Mouse (Mus musculus): ENCODE measurements around the gene Appl2. TPM values are rescaled to one million over a fixed set of nuclear protein-coding genes. Genes with fewer than 3 reads are reported as not detected.

Gene Appl2
- polyA plus RNA-seq (2014; fragmentation: Nextera tagmentation; extraction: Ambion mirVana) = 33.5 and 35.7 TPM in 2 replicates

GRCm38 (mm10) chr10:83648131-83649020, at the start of gene Appl2:
TSS of gene Appl2 (minus strand) at chr10:83648738.
- Histone ChIP-seq H3K9me3 (ENCODE audit: low read depth, low read length) (no peaks in the 10 kb centered on the region), H3K9ac (peak within 1 kb of the TSS; percentile 72), H3K4me3 (ENCODE audit: low read depth, low read length) (peak within 1 kb of the TSS; percentile 69), H3K4me1 (ENCODE audit: insufficient read depth) (peaks cover 6% of the 10 kb centered on the region; the same call in 1 of the 2 replicates), H3K27ac (ENCODE audit: low read depth) (peak within 1 kb of the TSS; percentile 78), H3K27me3 (ENCODE audit: insufficient read depth, low read length) (no peaks in the 10 kb centered on the region), H3K4me2 (peak within 1 kb of the TSS; percentile 80), H3K36me3 (ENCODE audit: insufficient read depth) (no peaks in the 10 kb centered on the region)
- TF ChIP-seq CTCF (IDR thresholded peaks at IDR 0.05; ENCODE audit: low read depth) = peak; percentile 26; the same call in 1 of the 2 replicates
- WGBS = under 1% methylated on average over 57 of the region's 59 CpGs
- ATAC-seq (ENCODE audit: insufficient read depth) (peak; percentile 99), DNase-seq (peak; percentile 95)

- no peaks in the 10 kb centered on the region for H3K36me3 ChIP-seq (ENCODE audit: insufficient read depth)
- no peaks in the 10 kb centered on the region for H3K4me1 ChIP-seq (ENCODE audit: insufficient read depth)
- WGBS = 73% methylated on average over 4 of the region's 4 CpGs
- H3K9ac ChIP-seq = no peak overlapping the region
- no peak overlapping the region for H3K27ac ChIP-seq (ENCODE audit: low read depth)
- H3K4me3 ChIP-seq (ENCODE audit: low read depth, low read length) = no peak overlapping the region
- no peaks in the 10 kb centered on the region for H3K27me3 ChIP-seq (ENCODE audit: insufficient read depth, low read length)
- TF ChIP-seq CTCF (IDR thresholded peaks at IDR 0.05; ENCODE audit: low read depth) = no peak
- DNase-seq (no peak), ATAC-seq (ENCODE audit: insufficient read depth) (no peak)
- H3K9me3 ChIP-seq (ENCODE audit: low read depth, low read length) = no peaks in the 10 kb centered on the region
- no peak overlapping the region for H3K4me2 ChIP-seq
Measured at GRCm38 (mm10) chr10:83696226-83696625, 47.7 kb upstream of the Appl2 start.

DNA sequence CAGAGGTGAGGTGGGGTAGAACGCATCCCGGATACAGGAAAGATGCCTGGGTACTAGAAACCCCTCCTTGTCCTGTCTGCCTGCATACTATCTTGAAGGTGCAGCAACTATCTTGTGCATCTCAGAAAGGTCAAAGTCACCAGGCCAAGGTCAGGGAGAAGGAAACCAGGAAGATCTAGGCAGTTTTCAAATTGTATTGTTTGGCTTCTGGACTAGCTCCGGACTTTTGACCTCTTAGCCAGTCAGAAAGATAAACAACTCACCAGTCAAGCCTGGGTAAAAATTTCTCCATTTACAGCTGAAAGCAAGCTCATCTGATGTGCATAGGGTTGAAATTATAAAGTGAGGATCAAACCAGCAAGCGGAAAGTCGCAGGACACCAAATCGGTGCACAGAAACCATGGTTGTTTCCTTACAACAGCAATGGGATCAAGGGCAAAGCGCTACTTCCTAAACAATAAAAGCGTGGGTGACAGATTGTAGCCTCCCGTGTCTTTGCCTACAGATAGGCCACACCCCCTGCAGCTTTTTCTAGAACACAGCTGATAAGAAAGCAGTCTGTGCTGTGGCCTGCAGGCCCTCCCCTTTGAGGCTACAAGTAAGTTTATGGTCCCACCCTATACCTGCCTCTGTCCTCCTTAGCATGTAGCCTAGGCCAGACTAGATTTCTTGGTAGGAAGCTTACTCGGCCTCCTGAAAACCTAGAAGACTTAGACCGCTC, 43.8 kb upstream of the Appl2 start:
- no peaks in the 10 kb centered on the region for H3K9me3 ChIP-seq (ENCODE audit: low read depth, low read length)
- H3K4me1 ChIP-seq (ENCODE audit: insufficient read depth) = no peaks in the 10 kb centered on the region
- 66% methylated on average over 11 of the region's 11 CpGs for WGBS
- no peaks in the 10 kb centered on the region for H3K27me3 ChIP-seq (ENCODE audit: insufficient read depth, low read length)
- H3K36me3 ChIP-seq (ENCODE audit: insufficient read depth) = no peaks in the 10 kb centered on the region
- no peak overlapping the region for H3K27ac ChIP-seq (ENCODE audit: low read depth)
- ATAC-seq (ENCODE audit: insufficient read depth) (no peak), DNase-seq (no peak)
- H3K4me2 ChIP-seq = no peak overlapping the region
- TF ChIP-seq CTCF (IDR thresholded peaks at IDR 0.05; ENCODE audit: low read depth) = no peak
- H3K4me3 ChIP-seq (ENCODE audit: low read depth, low read length) = no peak overlapping the region
- no peak overlapping the region for H3K9ac ChIP-seq

DNA sequence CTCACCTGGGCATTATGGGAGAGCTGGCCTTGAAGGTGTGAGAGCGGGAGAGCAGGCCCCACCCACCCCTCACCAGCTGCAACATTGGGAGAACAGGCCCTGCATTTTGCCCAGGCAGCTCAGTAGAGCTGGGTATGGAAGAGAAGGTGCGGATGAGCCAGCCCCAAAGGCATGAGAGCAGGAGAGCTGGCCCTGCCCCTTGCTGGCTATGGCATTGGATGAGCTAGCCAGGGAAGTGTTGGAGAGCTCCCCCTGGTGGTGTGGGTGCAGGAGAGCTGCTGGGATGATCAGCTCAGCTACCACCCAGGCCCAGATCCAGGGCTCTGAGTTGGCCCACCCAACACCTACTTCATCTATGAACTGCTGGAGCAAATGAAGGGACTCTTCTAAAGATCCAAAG, 39.7 kb upstream of the Appl2 start:
- ATAC-seq (ENCODE audit: insufficient read depth) (no peak), DNase-seq (no peak)
- no peak overlapping the region for H3K9ac ChIP-seq
- H3K9me3 ChIP-seq (ENCODE audit: low read depth, low read length) = no peaks in the 10 kb centered on the region
- no peaks in the 10 kb centered on the region for H3K36me3 ChIP-seq (ENCODE audit: insufficient read depth)
- H3K27me3 ChIP-seq (ENCODE audit: insufficient read depth, low read length) = no peaks in the 10 kb centered on the region
- H3K4me1 ChIP-seq (ENCODE audit: insufficient read depth) = no peaks in the 10 kb centered on the region
- H3K27ac ChIP-seq (ENCODE audit: low read depth) = no peak overlapping the region
- no peak overlapping the region for H3K4me3 ChIP-seq (ENCODE audit: low read depth, low read length)
- WGBS = 95% methylated on average over 2 of the region's 2 CpGs
- H3K4me2 ChIP-seq = no peak overlapping the region
- TF ChIP-seq CTCF (IDR thresholded peaks at IDR 0.05; ENCODE audit: low read depth) = peak; percentile 35; the same call in 1 of the 2 replicates

DNA sequence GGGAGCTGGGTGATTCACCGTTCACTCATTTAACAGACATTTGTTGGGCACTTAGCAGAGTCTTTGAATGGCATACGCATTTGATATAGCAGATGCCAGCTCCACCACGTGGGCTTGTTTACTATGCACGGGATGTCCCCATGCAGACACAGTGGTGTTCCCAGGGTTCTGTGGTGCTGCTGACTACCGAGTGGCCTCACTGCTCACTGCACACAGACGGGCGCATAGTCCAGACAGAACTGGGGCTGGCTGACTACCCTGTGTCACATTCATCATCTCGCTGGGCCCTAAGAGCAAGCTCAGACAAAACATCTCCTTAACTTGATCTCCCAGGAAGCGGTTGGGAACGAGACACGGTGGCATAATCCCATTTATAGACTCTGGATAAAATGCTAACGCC, 32.8 kb upstream of the Appl2 start:
- Histone ChIP-seq H3K36me3 (ENCODE audit: insufficient read depth) (no peaks in the 10 kb centered on the region), H3K4me2 (no peak overlapping the region), H3K4me1 (ENCODE audit: insufficient read depth) (no peaks in the 10 kb centered on the region), H3K9me3 (ENCODE audit: low read depth, low read length) (no peaks in the 10 kb centered on the region), H3K27me3 (ENCODE audit: insufficient read depth, low read length) (no peaks in the 10 kb centered on the region), H3K27ac (ENCODE audit: low read depth) (no peak overlapping the region), H3K4me3 (ENCODE audit: low read depth, low read length) (no peak overlapping the region), H3K9ac (no peak overlapping the region)
- WGBS = 77% methylated on average over 12 of the region's 12 CpGs
- no peak for TF ChIP-seq CTCF (IDR thresholded peaks at IDR 0.05; ENCODE audit: low read depth)
- ATAC-seq (ENCODE audit: insufficient read depth) = no peak
- no peak for DNase-seq

DNA sequence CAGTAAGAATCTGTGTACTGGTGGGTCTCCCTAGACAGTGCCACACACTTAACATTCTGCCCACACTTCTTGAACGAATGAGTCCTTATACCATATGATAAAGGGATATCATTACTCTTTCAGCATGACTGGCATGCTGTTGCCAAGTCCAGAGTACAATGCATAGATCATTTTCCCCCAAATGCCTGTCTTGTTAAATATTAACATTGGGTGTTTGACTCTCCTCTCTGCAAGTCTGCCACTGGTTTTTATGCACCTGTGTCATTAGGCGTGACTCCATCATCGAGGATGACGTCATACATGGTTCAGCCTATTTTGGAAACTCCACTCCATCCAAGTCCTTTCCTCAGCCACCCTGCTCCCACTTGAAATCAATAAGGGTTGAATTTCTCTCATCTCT, 18.0 kb upstream of the Appl2 start:
- Histone ChIP-seq H3K36me3 (ENCODE audit: insufficient read depth) (no peaks in the 10 kb centered on the region), H3K9ac (no peak overlapping the region), H3K9me3 (ENCODE audit: low read depth, low read length) (no peaks in the 10 kb centered on the region), H3K4me2 (no peak overlapping the region), H3K27me3 (ENCODE audit: insufficient read depth, low read length) (no peaks in the 10 kb centered on the region), H3K4me3 (ENCODE audit: low read depth, low read length) (no peak overlapping the region), H3K4me1 (ENCODE audit: insufficient read depth) (no peaks in the 10 kb centered on the region; the same call in 1 of the 2 replicates), H3K27ac (ENCODE audit: low read depth) (no peak overlapping the region)
- TF ChIP-seq CTCF (IDR thresholded peaks at IDR 0.05; ENCODE audit: low read depth) = no peak
- no peak for DNase-seq
- WGBS = 73% methylated on average over 4 of the region's 4 CpGs
- ATAC-seq (ENCODE audit: insufficient read depth) = no peak

GRCm38 (mm10) chr10:83661925-83662324, 13.4 kb upstream of the Appl2 start:
- Histone ChIP-seq H3K4me1 (ENCODE audit: insufficient read depth) (no peaks in the 10 kb centered on the region; the same call in 1 of the 2 replicates), H3K9me3 (ENCODE audit: low read depth, low read length) (no peaks in the 10 kb centered on the region), H3K36me3 (ENCODE audit: insufficient read depth) (no peaks in the 10 kb centered on the region), H3K27ac (ENCODE audit: low read depth) (no peak overlapping the region), H3K27me3 (ENCODE audit: insufficient read depth, low read length) (no peaks in the 10 kb centered on the region), H3K9ac (no peak overlapping the region), H3K4me3 (ENCODE audit: low read depth, low read length) (no peak overlapping the region), H3K4me2 (no peak overlapping the region)
- 48% methylated on average over 8 of the region's 8 CpGs for WGBS
- ATAC-seq (ENCODE audit: insufficient read depth) (no peak), DNase-seq (peak; percentile 50)
- no peak for TF ChIP-seq CTCF (IDR thresholded peaks at IDR 0.05; ENCODE audit: low read depth)

Data from lung, embryonic 14.5 days (tissue).